Mouse (Mus musculus) left cerebral cortex, postnatal 10 days (tissue): Measurements from ENCODE around the gene Ankrd50. TPM values are rescaled to one million over a fixed set of nuclear protein-coding genes. Genes with fewer than 3 reads are reported as not detected.

Experiments used
- DNase-seq, 2 experiments: peaks; one replicate each; pipeline ENCODE4 v3.0.0; 2021 to 2022; ENCODE audit warnings: low spot score in 2 of 2, mixed read lengths in 1 of 2; ENCODE audit errors: extremely low spot score in 1 of 2
- intact Hi-C: fragments of 180-260 bp; cut with DNase I; formaldehyde crosslinking; loops from one replicate; pipeline ENCODE4 v1.15.1; 2025
- total RNA-seq, 2 experiments: library from RNA; stranded (reverse); gene quantifications; 2 replicates each; pipeline ENCODE4 v1.2.3; 2021

The Ankrd50 gene
- total RNA-seq: 10 to 100 TPM; 79.5 to 80.2 TPM

GRCm38 (mm10) chr3:38484191-38485106 is at the start of gene Ankrd50:
TSS of gene Ankrd50 (minus strand) at chr3:38484844.
- intact Hi-C loops: loop anchor here (5.0 to 10.0 kb wide), 3 partner anchors 230 to 363 kb away; no protein-coding TSS in a partner anchor
- DNase-seq: peak; percentile 98 to 100

- DNase-seq: peak in 1 of 2 experiments; percentile 6
- intact Hi-C loops: no loop called here
These were observed 49.6 kb upstream of the Ankrd50 start for GRCm38 (mm10) chr3:38534245-38534644.

- DNase-seq: no peak
- intact Hi-C loops: no loop called here
These were observed 35.8 kb upstream of the Ankrd50 start for GRCm38 (mm10) chr3:38520426-38520825.

DNA sequence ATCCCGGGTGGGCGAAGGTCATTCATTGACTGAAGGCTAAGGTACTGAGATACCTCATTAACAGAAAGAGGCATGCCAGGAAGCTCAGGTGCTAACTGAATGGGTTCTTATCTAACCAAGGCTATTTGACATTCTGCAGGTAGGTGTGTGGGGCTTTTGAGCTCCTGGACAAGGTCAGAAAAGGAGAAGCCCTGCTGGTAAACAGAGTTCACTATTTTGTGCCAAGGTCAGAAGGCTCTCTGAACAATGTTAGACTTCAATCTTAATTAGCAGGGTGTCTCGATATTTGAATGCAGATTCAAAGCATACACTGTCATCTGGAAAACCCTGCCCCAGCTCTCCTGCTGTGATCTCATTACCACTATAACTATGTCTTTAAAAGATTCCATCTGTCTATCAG is 35.3 kb upstream of the Ankrd50 start:
- intact Hi-C loops: no loop called here
- DNase-seq: no peak

DNA sequence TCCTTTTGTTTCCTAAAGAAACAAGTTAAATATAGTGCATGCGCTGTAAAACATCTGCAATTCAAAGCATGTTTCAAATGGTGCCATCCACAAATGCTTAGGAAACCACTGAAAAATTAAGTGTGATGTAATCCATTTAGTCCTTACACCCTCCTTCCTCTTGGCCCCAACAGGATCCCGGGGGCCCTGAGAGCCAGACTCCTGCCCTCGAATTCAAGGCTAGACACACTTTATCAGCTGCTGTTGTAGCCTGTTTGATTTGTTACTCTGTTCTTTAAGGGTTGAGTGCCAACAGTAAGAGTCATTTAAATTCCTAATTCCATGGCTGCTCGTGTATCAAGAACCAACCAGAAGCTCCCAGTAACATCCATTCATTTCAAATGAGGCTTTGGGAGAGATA is 19.0 kb upstream of the Ankrd50 start:
- intact Hi-C loops: no loop called here
- no peak for DNase-seq

DNA sequence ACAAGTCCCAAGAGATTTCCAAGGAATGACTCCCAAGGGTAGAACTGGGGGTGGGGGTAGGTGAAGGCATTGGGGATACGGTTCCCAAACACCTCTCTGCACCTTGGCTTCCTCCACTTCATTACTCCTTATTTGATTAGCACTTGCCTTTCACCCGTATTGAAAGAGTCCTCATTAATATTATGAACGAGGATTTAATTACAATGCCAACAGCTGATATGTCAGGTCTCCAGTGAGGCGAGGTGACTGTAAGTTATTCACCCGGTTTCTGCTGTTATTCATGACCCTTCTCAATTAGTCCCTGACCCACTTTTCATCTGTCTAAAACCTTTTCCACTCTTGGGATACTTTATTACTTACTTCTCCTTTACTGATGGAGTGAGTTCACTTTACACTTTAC is 17.5 kb upstream of the Ankrd50 start:
- intact Hi-C loops: no loop called here

GRCm38 (mm10) chr3:38501739-38502138 is 17.1 kb upstream of the Ankrd50 start:
- intact Hi-C loops: no loop called here
- DNase-seq: no peak

More for the DNA sequence above, 17.5 kb upstream of the Ankrd50 start:
- no peak for DNase-seq

GRCm38 (mm10) chr3:38501316-38501715 is 16.7 kb upstream of the Ankrd50 start:
- intact Hi-C loops: no loop called here
- peak in 1 of 2 experiments; percentile 17 for DNase-seq

DNA sequence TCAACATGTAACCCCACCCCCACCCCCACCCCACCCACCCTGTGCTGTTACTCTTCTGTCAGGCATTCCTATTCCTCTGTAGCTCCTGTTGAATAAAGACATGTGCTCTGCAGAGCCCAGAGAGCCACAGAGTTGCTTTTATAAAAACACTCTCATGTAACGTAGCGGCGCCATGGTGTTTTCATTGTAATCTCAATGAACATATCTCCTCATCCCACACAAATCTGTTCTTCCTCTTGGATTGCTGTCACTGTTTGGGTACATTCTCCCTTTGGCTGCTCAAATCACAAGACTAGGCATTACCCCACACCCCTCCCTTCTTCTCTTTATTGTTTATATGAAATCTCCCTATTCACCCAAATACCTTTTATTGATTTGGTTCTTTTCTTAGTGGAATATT is 13.9 kb upstream of the Ankrd50 start:
- DNase-seq: no peak
- intact Hi-C loops: no loop called here

DNA sequence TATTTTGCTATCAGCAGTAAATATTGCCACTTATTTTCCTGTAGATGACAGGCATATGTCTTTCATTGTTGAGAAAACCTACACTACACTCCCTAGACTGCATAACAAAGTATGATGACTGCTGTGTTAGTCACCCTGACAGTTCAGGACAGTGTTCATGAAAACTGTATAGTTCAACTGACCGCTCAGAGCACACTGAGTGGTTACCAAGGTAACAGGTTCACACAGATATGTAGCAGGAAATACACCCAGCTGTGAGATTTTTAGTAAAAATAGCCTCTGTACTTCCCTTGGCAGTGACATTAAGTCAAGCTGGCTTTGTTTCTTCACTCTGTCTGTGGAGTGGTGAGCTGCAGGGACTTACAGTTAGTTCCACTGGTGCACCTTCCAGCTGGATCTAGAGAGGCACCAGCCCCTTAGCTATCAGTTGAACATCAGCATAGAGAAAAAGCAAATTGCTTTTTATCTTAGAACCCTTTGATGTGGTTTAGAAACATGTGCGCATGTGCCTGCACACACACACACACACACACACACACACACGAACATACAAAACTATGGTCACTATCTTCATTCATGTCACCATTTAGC is 12.2 kb upstream of the Ankrd50 start:
- DNase-seq: no peak
- intact Hi-C loops: no loop called here

DNA sequence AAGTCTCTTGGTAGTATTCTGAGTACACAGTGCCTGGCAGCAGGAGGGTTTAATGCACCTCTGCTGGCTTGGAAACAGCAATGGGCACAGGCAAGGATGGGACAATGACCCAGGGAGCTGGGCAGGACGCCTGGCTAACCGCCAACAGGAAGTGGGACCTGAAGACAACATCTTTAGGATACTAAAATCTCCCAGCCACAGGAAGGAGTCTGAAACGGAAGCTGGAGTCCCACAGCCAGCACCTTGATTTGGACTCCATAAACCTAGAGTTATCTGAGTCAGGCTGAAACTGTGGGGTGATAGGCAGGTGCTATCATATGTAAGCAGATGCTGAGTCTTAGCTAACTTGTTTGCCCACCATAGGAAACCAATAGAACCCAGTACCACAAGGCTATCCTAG is 7.1 kb upstream of the Ankrd50 start:
- DNase-seq: peak in 1 of 2 experiments; percentile 43
- intact Hi-C loops: no loop called here

GRCm38 (mm10) chr3:38491236-38491635 is 6.6 kb upstream of the Ankrd50 start:
- intact Hi-C loops: no loop called here
- DNase-seq: no peak

- intact Hi-C loops: no loop called here
- DNase-seq: no peak
These were observed 6.1 kb upstream of the Ankrd50 start for GRCm38 (mm10) chr3:38490720-38491119.

- DNase-seq: no peak
- intact Hi-C loops: loop anchor here (10.0 kb wide), 1 partner anchor 230 kb away; no protein-coding TSS in a partner anchor
These were observed 482 bp upstream of the Ankrd50 start for GRCm38 (mm10) chr3:38485107-38485545.

GRCm38 (mm10) chr3:38483551-38483950 is 1.1 kb downstream of the Ankrd50 start:
- no peak for DNase-seq
- intact Hi-C loops: loop anchor here (5.0 to 10.0 kb wide), 3 partner anchors 229 to 364 kb away; no protein-coding TSS in a partner anchor

GRCm38 (mm10) chr3:38482749-38483148 is 1.9 kb downstream of the Ankrd50 start:
- no peak for DNase-seq

GRCm38 (mm10) chr3:38481106-38481505 is 3.5 kb downstream of the Ankrd50 start:
- DNase-seq: no peak
- intact Hi-C loops: loop anchor here (5.0 to 10.0 kb wide), 3 partner anchors 226 to 366 kb away; no protein-coding TSS in a partner anchor

More at GRCm38 (mm10) chr3:38482749-38483148, 1.9 kb downstream of the Ankrd50 start:
- intact Hi-C loops: loop anchor here (5.0 to 10.0 kb wide), 3 partner anchors 228 to 365 kb away; no protein-coding TSS in a partner anchor

DNA sequence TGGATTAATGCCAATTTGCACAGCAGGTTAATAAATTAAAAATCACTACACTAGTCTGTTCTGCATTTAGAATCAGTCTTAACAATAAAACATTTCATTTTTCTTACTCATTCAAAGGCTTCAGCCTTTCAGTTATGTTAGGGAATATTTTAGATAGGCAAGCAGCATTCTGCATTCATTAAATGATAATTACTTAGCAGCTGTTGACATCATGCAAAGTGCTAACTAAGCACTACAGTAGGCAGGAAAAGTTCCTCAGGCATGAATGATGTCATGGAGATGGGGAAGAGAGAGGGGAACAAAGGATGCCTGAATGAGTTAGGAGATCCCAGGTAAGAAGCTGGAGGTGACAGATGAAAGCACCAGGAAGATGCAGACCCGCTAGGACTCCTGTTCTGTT is 6.7 kb downstream of the Ankrd50 start:
- DNase-seq: no peak
- intact Hi-C loops: no loop called here

- intact Hi-C loops: no loop called here
These were observed 9.1 kb downstream of the Ankrd50 start for GRCm38 (mm10) chr3:38475587-38475986.

GRCm38 (mm10) chr3:38473138-38473537 is 11.5 kb downstream of the Ankrd50 start:
- no peak for DNase-seq

More at GRCm38 (mm10) chr3:38475587-38475986, 9.1 kb downstream of the Ankrd50 start:
- DNase-seq: no peak

More at GRCm38 (mm10) chr3:38473138-38473537, 11.5 kb downstream of the Ankrd50 start:
- intact Hi-C loops: no loop called here
